Mouse (Mus musculus): ENCODE measurements at regions not wholly inside any gene's neighbourhood (a gene's known extent, or its start where the extent isn't known, plus 50 kb on each side); places are given as distances from the start of the nearest gene placed in this dataset.

- DNase-seq: no peak
Observed at GRCm38 (mm10) chr12:98337644-98338043, 69.2 kb downstream of the Gpr65 start.

GRCm38 (mm10) chr12:98339536-98339935 lies 71.1 kb downstream of the Gpr65 start:
- DNase-seq: no peak

DNA sequence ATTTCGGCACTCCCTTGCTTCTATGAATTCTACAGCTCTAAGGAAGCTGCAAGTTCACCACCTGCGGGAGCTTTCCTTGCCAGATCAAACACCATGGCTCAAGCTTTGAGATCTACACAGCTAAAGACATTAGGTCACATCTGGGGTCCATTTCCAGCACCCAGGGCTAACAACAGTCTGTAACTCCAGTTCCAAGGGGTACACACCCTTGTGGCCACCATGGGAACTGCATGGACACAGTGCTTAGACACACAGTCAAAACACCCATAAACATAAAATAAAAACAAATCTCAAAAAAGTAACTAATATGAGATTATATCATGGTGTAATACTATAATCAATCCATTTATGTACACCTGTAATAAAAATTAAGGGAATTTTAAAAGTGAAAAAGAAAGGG lies 73.7 kb downstream of the Gpr65 start:
- peak; percentile 21 for DNase-seq

GRCm38 (mm10) chr12:98343653-98344052 lies 75.2 kb downstream of the Gpr65 start:
- DNase-seq: no peak

GRCm38 (mm10) chr12:98347056-98347455 lies 78.6 kb downstream of the Gpr65 start:
- no peak for DNase-seq

- peak; percentile 43 for DNase-seq
Observed at GRCm38 (mm10) chr12:98347550-98348318, 79.3 kb downstream of the Gpr65 start.

DNA sequence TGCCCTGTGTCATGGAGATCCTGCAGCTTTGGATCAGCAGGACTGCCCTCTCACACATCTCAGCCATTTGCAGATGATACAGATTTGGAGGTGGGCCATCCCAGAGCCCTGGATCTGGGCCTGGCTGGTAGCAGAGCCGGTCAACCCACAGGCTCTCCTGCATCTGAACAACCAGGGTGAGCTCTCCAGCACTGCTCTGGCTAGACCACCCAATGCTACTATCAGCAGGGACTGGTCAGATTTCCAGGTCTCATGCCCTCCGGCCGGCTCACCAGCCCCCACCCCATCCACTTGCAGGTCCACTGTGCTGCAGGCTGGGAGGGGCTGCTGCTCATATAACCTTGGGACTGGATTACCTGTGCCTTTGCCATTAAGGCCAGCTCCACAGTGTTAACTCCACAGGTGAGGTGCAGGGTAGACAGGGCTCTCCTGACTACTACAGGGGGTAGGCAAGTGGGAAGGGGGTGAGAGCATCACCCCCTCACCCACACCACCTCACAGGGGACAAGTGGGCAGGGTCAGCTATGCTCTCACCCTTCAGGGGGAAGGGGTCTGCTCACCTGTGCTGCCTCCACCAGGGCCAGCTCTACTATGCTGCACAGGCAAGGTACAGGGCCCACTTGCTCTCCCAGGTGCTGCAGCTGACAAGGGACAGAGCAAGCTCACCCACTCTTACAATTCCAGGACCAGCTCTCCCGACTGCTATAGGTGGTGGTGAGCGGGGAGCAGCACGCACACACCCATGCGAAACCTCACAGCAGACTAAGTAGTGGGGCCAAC lies 81.6 kb downstream of the Gpr65 start:
- DNase-seq: no peak

GRCm38 (mm10) chr12:98352401-98352800 lies 84.0 kb downstream of the Gpr65 start:
- no peak for DNase-seq

- no peak for DNase-seq
Observed at GRCm38 (mm10) chr12:98354545-98354944, 86.1 kb downstream of the Gpr65 start.

GRCm38 (mm10) chr12:98367583-98367982 lies 99.1 kb downstream of the Gpr65 start:
- DNase-seq: no peak

DNA sequence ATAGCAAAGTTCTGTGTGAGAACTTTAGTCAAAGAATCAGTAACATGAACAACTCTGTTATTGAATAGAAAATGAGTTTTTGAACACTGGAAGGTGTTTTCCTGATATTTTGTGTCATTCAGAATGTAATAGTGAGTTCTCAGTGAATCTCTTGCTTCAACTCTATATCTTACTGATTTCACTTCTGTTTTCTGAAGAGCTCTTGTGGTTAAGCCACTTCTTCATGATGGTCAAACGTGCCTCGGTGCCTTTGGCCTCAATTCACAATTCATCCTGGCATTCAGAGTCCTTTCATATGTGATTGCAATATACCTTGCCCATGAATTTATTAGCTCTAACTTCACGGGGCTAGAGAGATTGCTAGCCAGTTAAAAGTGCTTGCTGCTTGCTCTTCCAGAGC lies 102.3 kb downstream of the Gpr65 start:
- DNase-seq: no peak

DNA sequence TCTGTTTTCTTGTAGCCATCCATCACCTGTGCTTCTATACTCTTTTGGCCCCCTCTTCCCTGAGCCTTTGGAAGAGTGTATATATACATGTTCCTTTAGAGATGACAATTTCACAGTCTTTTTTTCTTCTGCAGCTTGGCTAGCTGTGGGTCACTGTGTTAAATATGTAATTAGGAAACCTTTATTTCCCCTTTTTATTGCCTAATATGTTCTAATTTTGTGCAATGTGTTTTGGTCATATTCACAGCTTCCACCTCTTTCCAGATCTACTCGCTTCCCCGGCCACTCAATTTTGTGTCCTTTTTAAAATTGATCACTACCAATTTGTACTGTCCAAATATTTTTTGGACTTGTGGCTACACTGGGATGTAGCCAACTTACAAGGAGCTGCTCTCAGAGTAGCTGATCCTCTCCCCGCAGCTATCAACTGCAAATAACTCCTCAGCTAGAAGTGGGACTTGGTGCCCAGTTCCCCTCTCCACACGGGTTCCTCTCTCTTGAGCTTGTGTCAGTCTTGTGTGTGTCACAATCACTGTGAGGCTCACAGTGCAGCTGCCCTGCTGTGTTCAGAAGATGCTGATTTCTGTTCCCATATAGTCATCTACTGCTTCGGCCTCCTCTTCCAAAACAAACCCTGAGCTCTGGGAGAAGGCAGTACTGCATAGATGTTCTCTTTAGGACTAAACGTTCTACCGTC lies 106.9 kb downstream of the Gpr65 start:
- DNase-seq: no peak
